ENCODE assay signal across 8 mouse cellular contexts in the genomic region with DNA sequence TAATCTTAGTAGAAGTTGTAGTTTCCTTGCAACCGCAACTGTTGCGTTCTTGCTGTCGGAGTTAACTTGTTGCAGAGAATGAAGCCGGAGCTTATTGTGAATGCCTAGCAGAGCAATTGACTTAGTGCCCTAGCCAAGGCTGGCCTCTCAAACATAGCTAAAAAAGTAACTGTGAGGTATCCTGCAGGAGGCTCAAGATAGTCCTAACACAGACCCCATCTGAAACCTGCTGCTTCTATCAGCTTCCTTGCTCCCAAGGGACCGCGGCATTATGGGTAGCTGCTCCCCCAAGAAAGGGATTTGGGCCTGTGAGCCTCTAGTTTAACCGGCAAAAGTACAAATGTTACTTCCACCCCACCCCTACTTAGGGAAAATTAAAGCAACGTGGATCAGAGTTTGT. TPM values are rescaled to one million over a fixed set of nuclear protein-coding genes. Genes with fewer than 3 reads are reported as not detected.
DNase-seq lines count a peak whose midpoint lies in the region; ATAC-seq and TF ChIP-seq lines count a peak whose summit lies in the region.

No protein-coding gene starts in this region.

- H3K36me3 ChIP-seq in ES-Bruce4 (ENCODE audit: control insufficient read depth, insufficient read depth, low read length, poor library complexity, severe bottlenecking) = peaks cover 24% of the 10 kb centered on the region
- peaks cover 28% of the 10 kb centered on the region for H3K36me3 ChIP-seq in heart, embryonic 15.5 days
- no peaks in the 10 kb centered on the region for H3K36me3 ChIP-seq in macrophage (ENCODE audit: inconsistent target)

- peak; percentile 38 for DNase-seq in embryo, embryonic 11 days
- no peak for DNase-seq in embryo, embryonic 10 days (ENCODE audit: low spot score)
- DNase-seq in frontal cortex, postnatal 10 days (ENCODE audit: low spot score in 2 of 2) = no peak
- no peak for DNase-seq in cerebellum, adult 11 months
- DNase-seq in adrenal gland, postnatal 36 days = no peak

- no peak for TF ChIP-seq EP300 in ES-Bruce4 (IDR thresholded peaks at IDR 0.05; ENCODE audit: insufficient read depth, low read depth, low read length)

- 36% methylated on average over 8 of the region's 8 CpGs for whole genome bisulfite sequencing in heart, embryonic 15.5 days
- 74% methylated on average over 8 of the region's 8 CpGs for WGBS in macrophage (ENCODE audit: missing documents)

- H3K4me3 ChIP-seq in ES-Bruce4 (ENCODE audit: low read depth, low read length) = no peak overlapping the region
- H3K4me3 ChIP-seq in heart, embryonic 15.5 days = peak overlapping the region; percentile 92
- H3K4me3 ChIP-seq in macrophage (ENCODE audit: inconsistent target) = peak overlapping the region; percentile 37; the same call in 1 of the 2 replicates

- no peaks in the 10 kb centered on the region for H3K9me3 ChIP-seq in ES-Bruce4 (replicated peaks; ENCODE audit: control insufficient read depth, insufficient read depth, low read length, poor library complexity, severe bottlenecking)
- H3K9me3 ChIP-seq in heart, embryonic 15.5 days (replicated peaks) = no peaks in the 10 kb centered on the region

- H3K79me2 ChIP-seq in macrophage (ENCODE audit: inconsistent target) = peaks cover 26% of the 10 kb centered on the region

- H3K27ac ChIP-seq in ES-Bruce4 (ENCODE audit: insufficient read depth, low read length) (peak overlapping the region; percentile 69), macrophage (peak overlapping the region; percentile 88)
- peak overlapping the region; percentile 100 for H3K27ac ChIP-seq in heart, embryonic 15.5 days

- H3K27me3 ChIP-seq in ES-Bruce4 (ENCODE audit: control insufficient read depth, insufficient read depth, low read length, poor library complexity, severe bottlenecking) = no peaks in the 10 kb centered on the region
- no peaks in the 10 kb centered on the region for H3K27me3 ChIP-seq in heart, embryonic 15.5 days

- H3K9ac ChIP-seq in ES-Bruce4 (ENCODE audit: low read depth, poor library complexity, severe bottlenecking) = peak overlapping the region; percentile 95
- H3K9ac ChIP-seq in heart, embryonic 15.5 days = peak overlapping the region; percentile 99; the same call in 1 of the 2 replicates

- TF ChIP-seq POLR2A in ES-Bruce4 (IDR thresholded peaks at IDR 0.05; ENCODE audit: insufficient read depth, low read length) = no peak

- TF ChIP-seq CTCF in ES-Bruce4 (IDR thresholded peaks at IDR 0.05; ENCODE audit: low read depth, low read length) = no peak

- no peak for ATAC-seq in heart, embryonic 15.5 days (replicated peaks; ENCODE audit: insufficient number of reproducible peaks, insufficient read depth, low FRiP score, low read depth)

- peaks cover 12% of the 10 kb centered on the region for H3K4me1 ChIP-seq in ES-Bruce4 (ENCODE audit: control insufficient read depth, insufficient read depth, low read length)
- H3K4me1 ChIP-seq in heart, embryonic 15.5 days (replicated peaks) = peaks cover 40% of the 10 kb centered on the region

- H3K4me2 ChIP-seq in heart, embryonic 15.5 days = peak overlapping the region; percentile 79

RNA-seq across cellular contexts. Expression of a gene that starts 0.9 kb away (rescaled TPM):
- 40.9 and 45.3 TPM in 2 replicates for polyA plus RNA-seq in ES-Bruce4 (2011; ENCODE audit: insufficient read depth, insufficient read length, low read depth, missing spikeins)
- polyA plus RNA-seq in heart, embryonic 15.5 days (2015; fragmentation: Nextera tagmentation; extraction: Ambion mirVana) = 61.4 and 82.5 TPM in 2 replicates
- total RNA-seq in macrophage (2018; cell fraction: chromatin; rRNA removed) = 1,000 to 10,000 TPM in 13 of 26 experiments, 100 to 1,000 TPM in 11, 10 to 100 TPM in 2; 42.1 to 2,520 (median 1,089) TPM
- 1,000 to 10,000 TPM in 14 of 26 experiments, 100 to 1,000 TPM in 10, 10 to 100 TPM in 2; 49.8 to 3,343 (median 1,043) TPM for total RNA-seq in macrophage (2018; cell fraction: cytosol; rRNA removed)
- total RNA-seq in macrophage (2018; cell fraction: nucleus; rRNA removed) = 1,000 to 10,000 TPM in 19 of 26 experiments, 100 to 1,000 TPM in 6, 10 to 100 TPM in 1; 39.2 to 3,429 (median 1,688) TPM
- polyA plus RNA-seq in macrophage (2018) = 33.4 to 92.7 TPM (median 64.6 TPM) in 3 replicates
- 100 to 1,000 TPM in 1 of 2 experiments, 10 to 100 TPM in 1; 98.9 to 111 TPM for total RNA-seq in adrenal gland, postnatal 36 days (2021)
